Mouse (Mus musculus) mammary gland, adult 2 months (tissue): Measurements from ENCODE around the gene Sh3kbp1. TPM values are rescaled to one million over a fixed set of nuclear protein-coding genes. Genes with fewer than 3 reads are reported as not detected.

Source experiments
- polyA plus RNA-seq: library from polyadenylated mRNA; depleted of rRNA; stranded (reverse); fragments of >200 nt; gene quantifications from 2 replicates; pipeline ENCODE4 v1.2.3, GENCODE M21; 2012; ENCODE audit warnings: low replicate concordance; rRNA removed

Gene Sh3kbp1
- 26.3 and 40.6 TPM in 2 replicates for polyA plus RNA-seq

DNA sequence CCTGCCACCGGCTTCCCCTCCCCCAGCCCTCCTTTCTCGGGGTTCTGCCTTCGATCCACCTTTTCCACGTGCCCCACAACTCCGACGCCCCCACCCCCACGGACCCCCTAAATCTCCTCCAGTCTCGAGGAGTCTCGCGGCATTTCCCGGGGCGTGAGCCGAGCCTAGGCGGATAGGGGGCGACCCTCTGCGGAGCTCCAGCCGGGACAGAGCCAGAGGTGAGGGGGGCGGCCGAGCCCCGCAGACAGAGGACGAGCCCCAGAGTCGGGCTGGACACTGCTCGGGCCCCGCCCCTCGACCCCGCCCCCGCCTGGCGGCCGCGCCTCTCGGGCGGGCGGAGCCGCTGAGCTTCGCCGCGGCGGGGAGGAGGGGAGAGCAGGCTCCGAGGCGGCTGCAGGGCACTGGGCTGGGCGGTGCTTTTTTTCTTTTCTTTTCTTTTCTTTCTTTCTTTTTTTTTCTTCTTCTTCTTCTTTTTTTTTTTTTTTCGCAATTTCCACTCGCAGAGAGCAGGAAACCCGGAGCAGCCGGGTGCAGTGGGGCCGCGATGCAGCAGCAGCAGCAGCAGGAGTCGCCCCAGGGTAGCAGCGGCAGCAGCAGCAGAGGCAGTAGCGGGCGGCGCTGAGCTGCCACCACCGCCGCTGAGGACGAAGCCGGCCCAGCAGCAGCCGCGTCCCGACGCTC, at the start of gene Sh3kbp1:
TSS of gene Sh3kbp1 (plus strand) at position 366 of the 681 bp plus-strand sequence.

GRCm38 (mm10) chrX:159988002-159988960, 361.2 kb downstream of the Sh3kbp1 start, which contains the start of gene Map3k15:
Gene Map3k15 (plus strand): TSS chrX:159988433.

Other genes with a start within 250 kb of the Sh3kbp1 start
- 0.46 TPM in 1 of 2 replicates, not detected in the other for gene Map7d2, start 212.7 kb upstream of the Sh3kbp1 start, polyA plus RNA-seq
- gene Bclaf3, start 100.6 kb upstream of the Sh3kbp1 start, polyA plus RNA-seq = 1.6 and 5.7 TPM in 2 replicates